Mouse (Mus musculus): ENCODE results near the gene Ptcd1. TPM values are rescaled to one million over a fixed set of nuclear protein-coding genes. Genes with fewer than 3 reads are reported as not detected.

Ptcd1 gene
- total RNA-seq, 1 experiment, result 14.3 TPM

DNA sequence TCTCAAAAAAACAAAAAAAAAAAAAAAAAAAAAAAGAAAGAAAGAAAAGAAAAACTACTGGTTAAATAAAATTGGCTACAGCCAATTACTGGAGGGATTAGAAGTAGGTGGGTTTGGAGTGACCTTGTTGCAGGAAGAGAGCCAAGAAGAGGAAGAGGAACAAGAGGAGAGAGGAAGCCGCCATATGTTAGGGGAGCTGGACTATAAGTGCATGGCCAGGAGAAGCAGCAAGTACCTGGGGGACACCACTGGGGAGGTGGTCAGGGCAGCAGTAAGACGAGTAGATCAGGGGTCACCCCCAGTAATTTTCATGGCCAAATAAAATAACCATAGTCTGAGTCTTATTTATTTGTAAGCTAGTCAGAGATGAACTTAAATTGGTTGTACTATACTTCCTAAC lies 18.3 kb upstream of the Ptcd1 start:
- Histone ChIP-seq H3K9ac (ENCODE audit: insufficient read depth, low read depth, low read length, poor library complexity, severe bottlenecking) (no peak overlapping the region), H3K9me3 (ENCODE audit: control insufficient read depth, insufficient read depth, low read depth, low read length) (no peaks in the 10 kb centered on the region), H3K4me1 (ENCODE audit: control insufficient read depth in 2 of 2, insufficient read depth in 2 of 2, low read length in 2 of 2, poor library complexity in 1 of 2) (peaks cover 0 to 2% of the 10 kb centered on the region in 2 experiments; a peak in 1 of 4 replicates), H3K36me3 (ENCODE audit: control insufficient read depth, insufficient read depth, low read length, poor library complexity, severe bottlenecking) (peaks cover 55% of the 10 kb centered on the region), H3K27ac (ENCODE audit: insufficient read depth, low read depth, low read length, poor library complexity, severe bottlenecking) (no peak overlapping the region), H3K4me3 (ENCODE audit: insufficient read depth in 1 of 2, low read depth in 1 of 2, low read length in 2 of 2, poor library complexity in 1 of 2, severe bottlenecking in 1 of 2) (no peak overlapping the region)
- TF ChIP-seq MAFK (IDR thresholded peaks at IDR 0.05; ENCODE audit: insufficient read depth, low read depth, low read length) (no peak), HCFC1 (IDR thresholded peaks at IDR 0.05; ENCODE audit: borderline replicate concordance, insufficient read depth, low read length) (no peak), ZNF384 (IDR thresholded peaks at IDR 0.05; ENCODE audit: low read depth, low read length) (no peak), ZC3H11A (IDR thresholded peaks at IDR 0.05; ENCODE audit: borderline replicate concordance, low read depth, low read length) (no peak), CHD2 (IDR thresholded peaks at IDR 0.05; ENCODE audit: low read depth, low read length) (no peak)
- no peak for DNase-seq (ENCODE audit: low read depth, low spot score)
- in situ Hi-C loops (cut with MboI; ENCODE audit: low sequenced_read_pairs in 2 of 2, unreplicated experiment in 2 of 2), result no loop called here

DNA sequence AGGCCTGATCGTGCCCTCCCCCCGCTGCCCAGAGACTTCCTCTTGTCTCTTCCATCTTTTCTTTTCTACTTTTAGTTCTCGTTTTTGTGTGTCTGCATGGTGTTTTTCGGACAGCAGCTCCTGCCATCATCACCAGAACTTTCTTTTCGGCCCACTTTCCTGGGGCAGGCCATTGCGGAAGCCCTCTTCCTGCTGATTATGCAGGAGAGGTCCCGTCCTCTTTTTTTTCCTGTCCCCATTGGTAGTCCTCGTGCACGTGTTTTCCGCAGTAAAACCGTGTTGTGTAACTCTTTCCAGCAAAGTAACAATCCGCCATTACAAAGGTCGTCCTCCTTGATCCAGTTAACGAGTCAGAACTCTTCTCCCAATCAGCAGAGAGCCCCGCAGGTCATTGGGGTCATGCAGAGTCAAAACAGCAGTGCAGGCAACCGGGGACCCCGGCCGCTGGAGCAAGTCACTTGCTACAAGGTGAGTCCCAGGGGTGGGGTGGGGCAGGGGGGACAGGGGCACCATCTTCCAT lies 11.6 kb upstream of the Ptcd1 start:
- Histone ChIP-seq H3K9me3 (ENCODE audit: control insufficient read depth, insufficient read depth, low read depth, low read length) (no peaks in the 10 kb centered on the region), H3K4me3 (ENCODE audit: insufficient read depth in 1 of 2, low read depth in 1 of 2, low read length in 2 of 2, poor library complexity in 1 of 2, severe bottlenecking in 1 of 2) (no peak overlapping the region), H3K36me3 (ENCODE audit: control insufficient read depth, insufficient read depth, low read length, poor library complexity, severe bottlenecking) (peaks cover 88% of the 10 kb centered on the region), H3K27ac (ENCODE audit: insufficient read depth, low read depth, low read length, poor library complexity, severe bottlenecking) (no peak overlapping the region), H3K4me1 (ENCODE audit: control insufficient read depth in 2 of 2, insufficient read depth in 2 of 2, low read length in 2 of 2, poor library complexity in 1 of 2) (peaks cover 0 to 1% of the 10 kb centered on the region in 2 experiments; a peak in 1 of 4 replicates), H3K9ac (ENCODE audit: insufficient read depth, low read depth, low read length, poor library complexity, severe bottlenecking) (no peak overlapping the region)
- no peak for TF ChIP-seq CHD2 (IDR thresholded peaks at IDR 0.05; ENCODE audit: low read depth, low read length)
- no peak for TF ChIP-seq MAFK (IDR thresholded peaks at IDR 0.05; ENCODE audit: insufficient read depth, low read depth, low read length)
- in situ Hi-C loops (cut with MboI; ENCODE audit: low sequenced_read_pairs in 2 of 2, unreplicated experiment in 2 of 2), result no loop called here
- no peak for DNase-seq (ENCODE audit: low read depth, low spot score)

DNA sequence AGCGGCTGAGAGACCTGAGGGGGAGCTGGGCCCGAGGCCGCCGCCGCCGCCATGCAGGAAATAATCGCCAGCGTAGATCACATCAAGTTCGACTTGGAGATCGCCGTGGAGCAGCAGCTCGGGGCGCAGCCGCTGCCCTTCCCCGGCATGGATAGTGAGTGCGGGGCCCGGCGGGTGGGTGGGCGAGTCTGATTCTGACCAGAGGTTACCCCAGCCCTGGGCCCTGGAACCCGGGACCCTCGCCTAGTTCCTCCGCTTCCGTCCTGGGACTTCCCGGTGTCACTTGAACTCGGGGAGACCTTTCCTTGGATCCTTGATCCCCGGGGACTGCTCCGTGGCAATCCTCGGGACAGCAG lies 376 bp upstream of the Ptcd1 start:
- Histone ChIP-seq H3K9me3 (ENCODE audit: control insufficient read depth, insufficient read depth, low read depth, low read length) (no peaks in the 10 kb centered on the region), H3K4me3 (ENCODE audit: insufficient read depth in 1 of 2, low read depth in 1 of 2, low read length in 2 of 2, poor library complexity in 1 of 2, severe bottlenecking in 1 of 2) (peak overlapping the region; percentile 93 to 100), H3K4me1 (ENCODE audit: control insufficient read depth in 2 of 2, insufficient read depth in 2 of 2, low read length in 2 of 2, poor library complexity in 1 of 2) (peaks cover 2 to 6% of the 10 kb centered on the region in 2 experiments; a peak in 2 of 4 replicates), H3K27ac (ENCODE audit: insufficient read depth, low read depth, low read length, poor library complexity, severe bottlenecking) (peak overlapping the region; percentile 74), H3K36me3 (ENCODE audit: control insufficient read depth, insufficient read depth, low read length, poor library complexity, severe bottlenecking) (peaks cover 18% of the 10 kb centered on the region), H3K9ac (ENCODE audit: insufficient read depth, low read depth, low read length, poor library complexity, severe bottlenecking) (peak overlapping the region; percentile 97)
- DNase-seq (ENCODE audit: low read depth, low spot score), result no peak
- in situ Hi-C loops (cut with MboI; ENCODE audit: low sequenced_read_pairs in 2 of 2, unreplicated experiment in 2 of 2), result no loop called here
- TF ChIP-seq MAFK (IDR thresholded peaks at IDR 0.05; ENCODE audit: insufficient read depth, low read depth, low read length), result no peak
- no peak for TF ChIP-seq ZC3H11A (IDR thresholded peaks at IDR 0.05; ENCODE audit: borderline replicate concordance, low read depth, low read length)
- no peak for TF ChIP-seq HCFC1 (IDR thresholded peaks at IDR 0.05; ENCODE audit: borderline replicate concordance, insufficient read depth, low read length)

DNA sequence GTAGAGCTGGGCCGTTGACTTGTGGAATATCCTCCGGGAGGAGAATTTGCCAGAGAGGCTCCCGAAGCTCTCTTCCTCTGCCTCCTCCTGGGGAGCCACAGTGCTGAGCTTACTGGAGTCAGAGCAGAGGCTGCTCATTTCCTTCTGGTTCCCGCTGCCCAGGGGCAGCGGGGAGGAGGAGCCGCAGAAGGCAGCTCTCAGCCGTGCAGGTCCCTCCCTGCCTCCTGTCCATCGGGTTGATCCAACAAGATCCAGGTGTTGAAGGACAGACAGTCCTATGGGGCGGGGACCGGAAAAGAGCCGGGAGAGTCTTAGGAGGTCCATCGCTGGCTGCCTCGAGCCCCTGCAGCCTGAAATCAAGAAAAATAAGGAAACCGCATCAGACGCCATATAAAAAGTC lies 1.7 kb downstream of the Ptcd1 start:
- in situ Hi-C loops (cut with MboI; ENCODE audit: low sequenced_read_pairs in 2 of 2, unreplicated experiment in 2 of 2), result no loop called here
- Histone ChIP-seq H3K27ac (ENCODE audit: insufficient read depth, low read depth, low read length, poor library complexity, severe bottlenecking) (no peak overlapping the region), H3K4me1 (ENCODE audit: control insufficient read depth in 2 of 2, insufficient read depth in 2 of 2, low read length in 2 of 2, poor library complexity in 1 of 2) (peaks cover 2 to 6% of the 10 kb centered on the region in 2 experiments; a peak in 2 of 4 replicates), H3K36me3 (ENCODE audit: control insufficient read depth, insufficient read depth, low read length, poor library complexity, severe bottlenecking) (peaks cover 14% of the 10 kb centered on the region), H3K4me3 (ENCODE audit: insufficient read depth in 1 of 2, low read depth in 1 of 2, low read length in 2 of 2, poor library complexity in 1 of 2, severe bottlenecking in 1 of 2) (peak overlapping the region; percentile 33 to 56), H3K9me3 (ENCODE audit: control insufficient read depth, insufficient read depth, low read depth, low read length) (no peaks in the 10 kb centered on the region), H3K9ac (ENCODE audit: insufficient read depth, low read depth, low read length, poor library complexity, severe bottlenecking) (peak overlapping the region; percentile 46)
- no peak for DNase-seq (ENCODE audit: low read depth, low spot score)
- no peak for TF ChIP-seq HCFC1 (IDR thresholded peaks at IDR 0.05; ENCODE audit: borderline replicate concordance, insufficient read depth, low read length)
- TF ChIP-seq ZC3H11A (IDR thresholded peaks at IDR 0.05; ENCODE audit: borderline replicate concordance, low read depth, low read length), result no peak
- no peak for TF ChIP-seq CHD2 (IDR thresholded peaks at IDR 0.05; ENCODE audit: low read depth, low read length)
- TF ChIP-seq ZNF384 (IDR thresholded peaks at IDR 0.05; ENCODE audit: low read depth, low read length), result no peak
- TF ChIP-seq MAFK (IDR thresholded peaks at IDR 0.05; ENCODE audit: insufficient read depth, low read depth, low read length), result no peak

DNA sequence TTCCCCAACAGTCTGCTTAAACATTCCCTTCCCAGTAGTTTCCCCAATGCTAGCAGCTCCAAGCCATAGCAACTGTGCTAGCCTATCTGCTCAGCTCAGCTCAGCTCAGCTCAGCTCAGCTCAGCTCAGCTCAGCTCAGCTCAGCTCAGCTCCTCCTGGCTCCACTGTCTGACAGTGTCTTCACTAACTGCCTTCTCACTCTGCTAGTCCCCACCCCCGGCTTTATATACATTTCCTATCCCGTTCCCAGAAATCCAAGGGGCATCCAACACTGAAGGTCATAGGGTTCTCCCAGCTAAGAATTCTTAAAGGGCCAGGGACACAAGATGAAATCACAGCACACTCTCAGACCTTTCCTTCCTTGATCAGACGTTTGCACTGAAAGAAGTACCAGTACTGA lies 2.2 kb downstream of the Ptcd1 start:
- no peaks in the 10 kb centered on the region for H3K9me3 ChIP-seq (ENCODE audit: control insufficient read depth, insufficient read depth, low read depth, low read length)
- TF ChIP-seq ZC3H11A (IDR thresholded peaks at IDR 0.05; ENCODE audit: borderline replicate concordance, low read depth, low read length) (no peak), MAFK (IDR thresholded peaks at IDR 0.05; ENCODE audit: insufficient read depth, low read depth, low read length) (no peak), HCFC1 (IDR thresholded peaks at IDR 0.05; ENCODE audit: borderline replicate concordance, insufficient read depth, low read length) (no peak), CHD2 (IDR thresholded peaks at IDR 0.05; ENCODE audit: low read depth, low read length) (no peak), ZNF384 (IDR thresholded peaks at IDR 0.05; ENCODE audit: low read depth, low read length) (no peak)
- 0 out of 2 replicates have a peak overlapping the region, but pooled peaks have one; percentile 15 for H3K27ac ChIP-seq (ENCODE audit: insufficient read depth, low read depth, low read length, poor library complexity, severe bottlenecking)
- DNase-seq (ENCODE audit: low read depth, low spot score), result no peak
- peak overlapping the region; percentile 33 to 56 for H3K4me3 ChIP-seq (ENCODE audit: insufficient read depth in 1 of 2, low read depth in 1 of 2, low read length in 2 of 2, poor library complexity in 1 of 2, severe bottlenecking in 1 of 2)
- H3K36me3 ChIP-seq (ENCODE audit: control insufficient read depth, insufficient read depth, low read length, poor library complexity, severe bottlenecking), result peaks cover 14% of the 10 kb centered on the region
- H3K9ac ChIP-seq (ENCODE audit: insufficient read depth, low read depth, low read length, poor library complexity, severe bottlenecking), result peak overlapping the region; percentile 46
- in situ Hi-C loops (cut with MboI; ENCODE audit: low sequenced_read_pairs in 2 of 2, unreplicated experiment in 2 of 2), result no loop called here
- peaks cover 2 to 6% of the 10 kb centered on the region in 2 experiments; a peak in 2 of 4 replicates for H3K4me1 ChIP-seq (ENCODE audit: control insufficient read depth in 2 of 2, insufficient read depth in 2 of 2, low read length in 2 of 2, poor library complexity in 1 of 2)
